Mouse (Mus musculus) spleen, adult 12 weeks (tissue): ENCODE data around the gene Gm12886.

Source experiments
- DNase-seq: peaks from one replicate; pipeline ENCODE4 v3.0.0; 2022; ENCODE audit warnings: low spot score

Gm12886 gene

DNA sequence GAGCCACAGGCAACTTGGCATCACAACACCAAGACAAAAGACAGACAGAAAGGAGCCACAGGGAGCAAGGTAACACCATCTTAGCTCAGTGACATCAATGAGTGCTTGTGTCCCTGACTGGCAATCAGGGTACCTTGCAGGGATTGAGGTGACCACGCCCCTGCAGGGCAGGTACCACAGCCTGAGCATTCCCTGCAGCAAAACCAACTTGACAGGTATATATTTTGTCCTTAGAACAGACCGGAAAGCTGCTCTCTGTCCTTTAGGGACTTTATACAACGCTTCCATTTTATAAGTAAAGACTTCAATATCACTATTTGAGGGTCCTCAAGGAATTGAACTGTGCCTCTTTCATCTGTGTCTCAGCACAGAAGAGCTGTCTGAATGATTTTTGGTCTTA, at the start of gene Gm12886:
Gm12886 (minus strand) TSS at position 101 of the 400 bp plus-strand sequence.
- DNase-seq, result no peak
